Mouse (Mus musculus) erythroblast, embryonic 14.5 days (primary cell): ENCODE data around the gene Slc6a9.

ENCODE experiments used
- GATA1 ChIP-seq: IDR thresholded peaks from 2 replicates; pipeline ENCODE4 v1.6.1; 2012; ENCODE audit warnings: low read length, inconsistent platforms, mixed read lengths
- TAL1 ChIP-seq: IDR thresholded peaks from 3 replicates; pipeline ENCODE4 v1.6.1; 2012; ENCODE audit warnings: low read length, inconsistent platforms, mixed read lengths

GRCm38 (mm10) chr4:117788308-117788707 is 46.0 kb upstream of the Slc6a9 start:
- TF ChIP-seq GATA1 (no peak), TAL1 (no peak)
